Mouse (Mus musculus) fibroblast of lung, adult 2 months (primary cell): Measurements from ENCODE around the gene C77080.
A peak's percentile ranks its signal among the peaks of the same experiment; 100 is the strongest.

Experiments used
- DNase-seq: peaks from one replicate; pipeline ENCODE4 v3.0.0-alpha.2; 2011; ENCODE audit warnings: low read depth

The C77080 gene

GRCm38 (mm10) chr4:129266821-129267220, 5.6 kb upstream of the C77080 start:
- DNase-seq, result no peak

- DNase-seq, result no peak
These were observed 5.0 kb upstream of the C77080 start for GRCm38 (mm10) chr4:129266191-129266590.

- peak; percentile 85 for DNase-seq
These were observed 2.2 kb upstream of the C77080 start for GRCm38 (mm10) chr4:129263225-129264021.

GRCm38 (mm10) chr4:129260678-129261077, 526 bp downstream of the C77080 start:
- no peak for DNase-seq

- DNase-seq, result no peak
These were observed 2.1 kb downstream of the C77080 start for GRCm38 (mm10) chr4:129259101-129259500.

- DNase-seq, result no peak
These were observed 4.5 kb downstream of the C77080 start for GRCm38 (mm10) chr4:129256450-129257380.

- DNase-seq, result no peak
These were observed 6.6 kb downstream of the C77080 start for GRCm38 (mm10) chr4:129254571-129254970.

- DNase-seq, result no peak
These were observed 8.7 kb downstream of the C77080 start for GRCm38 (mm10) chr4:129252492-129252891.

- DNase-seq, result no peak
These were observed 9.6 kb downstream of the C77080 start for GRCm38 (mm10) chr4:129251482-129252125.

GRCm38 (mm10) chr4:129250759-129251481, 10.3 kb downstream of the C77080 start:
- no peak for DNase-seq

GRCm38 (mm10) chr4:129249288-129249687, 11.9 kb downstream of the C77080 start:
- DNase-seq, result no peak

GRCm38 (mm10) chr4:129248243-129248767, 12.9 kb downstream of the C77080 start:
- DNase-seq, result no peak

- no peak for DNase-seq
These were observed 13.6 kb downstream of the C77080 start for GRCm38 (mm10) chr4:129247381-129248242.

- no peak for DNase-seq
These were observed 14.6 kb downstream of the C77080 start for GRCm38 (mm10) chr4:129246360-129247301.

- DNase-seq, result no peak
These were observed 16.4 kb downstream of the C77080 start for GRCm38 (mm10) chr4:129244802-129245201.

GRCm38 (mm10) chr4:129242761-129243160, 18.4 kb downstream of the C77080 start:
- DNase-seq, result no peak

GRCm38 (mm10) chr4:129242327-129242726, 18.9 kb downstream of the C77080 start:
- DNase-seq, result no peak

GRCm38 (mm10) chr4:129241898-129242297, 19.3 kb downstream of the C77080 start:
- no peak for DNase-seq

- DNase-seq, result no peak
These were observed 22.1 kb downstream of the C77080 start for GRCm38 (mm10) chr4:129239075-129239474.
